Mouse (Mus musculus) heart, postnatal 36 days (tissue): Measurements from ENCODE around the gene Gm20671. TPM values are rescaled to one million over a fixed set of nuclear protein-coding genes. Genes with fewer than 3 reads are reported as not detected.
"Not testable (repeated sequence)": the region's sequence is repeated elsewhere in the genome, so short reads cannot be mapped to it uniquely, and the experiment has no call there.

ENCODE experiments used
- DNase-seq, 2 experiments: peaks; one replicate each; pipeline ENCODE4 v3.0.0; 2021 to 2022
- intact Hi-C: fragments of 180-260 bp; cut with DNase I; formaldehyde crosslinking; loops from one replicate; pipeline ENCODE4 v1.15.1; 2025
- total RNA-seq, 2 experiments: library from RNA; stranded (reverse); gene quantifications; 2 replicates each; pipeline ENCODE4 v1.2.3; 2021

Gene Gm20671
- total RNA-seq: 1 to 10 TPM; 1.3 to 1.5 TPM

- intact Hi-C loops: no loop called here
- DNase-seq: no peak
Measured at GRCm38 (mm10) chr5:32827009-32827408, at the start of gene Gm20671. Gene Gm20671 (minus strand): TSS chr5:32827109.

- DNase-seq: no peak
- intact Hi-C loops: no loop called here
Measured at GRCm38 (mm10) chr5:32872346-32872745, 45.4 kb upstream of the Gm20671 start.

- intact Hi-C loops: no loop called here
- DNase-seq: no peak
Measured at GRCm38 (mm10) chr5:32869389-32870024, 42.6 kb upstream of the Gm20671 start.

- intact Hi-C loops: loop anchor here (2.0 to 5.0 kb wide), 2 partner anchors 79 to 159 kb away; partner anchors contain the start of gene Pisd
- peak; percentile 94 to 95 for DNase-seq
Measured at GRCm38 (mm10) chr5:32863253-32864228, 36.6 kb upstream of the Gm20671 start, which contains the start of gene Depdc5. Gene Depdc5 (plus strand): TSS chr5:32863701.

GRCm38 (mm10) chr5:32862469-32863132 is 35.7 kb upstream of the Gm20671 start:
- intact Hi-C loops: loop anchor here (2.0 to 5.0 kb wide), 2 partner anchors 78 to 160 kb away; partner anchors contain the start of gene Pisd
- DNase-seq: no peak

- intact Hi-C loops: loop anchor here (5.0 kb wide), 1 partner anchor 161 kb away; no protein-coding TSS in a partner anchor
Measured at GRCm38 (mm10) chr5:32861082-32861481, 34.2 kb upstream of the Gm20671 start.

GRCm38 (mm10) chr5:32857781-32858220 is 30.9 kb upstream of the Gm20671 start:
- intact Hi-C loops: loop anchor here (10.0 kb wide), 1 partner anchor 243 kb away; the partner anchor contains the start of gene Yes1
- peak; percentile 32 to 43 for DNase-seq

More at GRCm38 (mm10) chr5:32861082-32861481, 34.2 kb upstream of the Gm20671 start:
- no peak for DNase-seq

GRCm38 (mm10) chr5:32855274-32855673 is 28.4 kb upstream of the Gm20671 start:
- DNase-seq: not testable (repeated sequence)
- intact Hi-C loops: loop anchor here (10.0 kb wide), 1 partner anchor 240 kb away; the partner anchor contains the start of gene Yes1

GRCm38 (mm10) chr5:32854818-32855217 is 27.9 kb upstream of the Gm20671 start:
- no peak for DNase-seq
- intact Hi-C loops: loop anchor here (5.0 to 10.0 kb wide), 2 partner anchors 68 to 240 kb away; partner anchors contain the start of genes Pisd and Yes1

- intact Hi-C loops: loop anchor here (5.0 to 10.0 kb wide), 2 partner anchors 67 to 239 kb away; partner anchors contain the start of genes Pisd and Yes1
- peak; percentile 99 to 100 for DNase-seq
Measured at GRCm38 (mm10) chr5:32853731-32854507, 27.0 kb upstream of the Gm20671 start, which contains the start of gene Prr14l. Gene Prr14l (minus strand): TSS chr5:32854256.

- DNase-seq: no peak
- intact Hi-C loops: loop anchor here (5.0 to 10.0 kb wide), 2 partner anchors 65 to 237 kb away; partner anchors contain the start of genes Pisd and Yes1
Measured at GRCm38 (mm10) chr5:32852026-32852425, 25.1 kb upstream of the Gm20671 start.

- intact Hi-C loops: loop anchor here (5.0 kb wide), 1 partner anchor 132 kb away; no protein-coding TSS in a partner anchor
- not testable (repeated sequence) for DNase-seq
Measured at GRCm38 (mm10) chr5:32849580-32849979, 22.7 kb upstream of the Gm20671 start.

- intact Hi-C loops: loop anchor here (5.0 kb wide), 1 partner anchor 132 kb away; no protein-coding TSS in a partner anchor
- no peak for DNase-seq
Measured at GRCm38 (mm10) chr5:32849178-32849577, 22.3 kb upstream of the Gm20671 start.

GRCm38 (mm10) chr5:32840029-32840428 is 13.1 kb upstream of the Gm20671 start:
- intact Hi-C loops: no loop called here
- no peak for DNase-seq

GRCm38 (mm10) chr5:32836976-32837375 is 10.1 kb upstream of the Gm20671 start:
- intact Hi-C loops: no loop called here

GRCm38 (mm10) chr5:32834497-32834896 is 7.6 kb upstream of the Gm20671 start:
- DNase-seq: no peak
- intact Hi-C loops: no loop called here

More at GRCm38 (mm10) chr5:32836976-32837375, 10.1 kb upstream of the Gm20671 start:
- no peak for DNase-seq

- intact Hi-C loops: no loop called here
Measured at GRCm38 (mm10) chr5:32830054-32830453, 3.1 kb upstream of the Gm20671 start.

GRCm38 (mm10) chr5:32828766-32829165 is 1.9 kb upstream of the Gm20671 start:
- DNase-seq, intact Hi-C loops: not testable (repeated sequence)

More at GRCm38 (mm10) chr5:32830054-32830453, 3.1 kb upstream of the Gm20671 start:
- no peak for DNase-seq

GRCm38 (mm10) chr5:32820471-32820870 is 6.4 kb downstream of the Gm20671 start:
- no peak for DNase-seq

More at GRCm38 (mm10) chr5:32820471-32820870, 6.4 kb downstream of the Gm20671 start:
- intact Hi-C loops: no loop called here
